Comparison of ENCODE assay signal across 11 mouse cellular contexts in the genomic region with DNA sequence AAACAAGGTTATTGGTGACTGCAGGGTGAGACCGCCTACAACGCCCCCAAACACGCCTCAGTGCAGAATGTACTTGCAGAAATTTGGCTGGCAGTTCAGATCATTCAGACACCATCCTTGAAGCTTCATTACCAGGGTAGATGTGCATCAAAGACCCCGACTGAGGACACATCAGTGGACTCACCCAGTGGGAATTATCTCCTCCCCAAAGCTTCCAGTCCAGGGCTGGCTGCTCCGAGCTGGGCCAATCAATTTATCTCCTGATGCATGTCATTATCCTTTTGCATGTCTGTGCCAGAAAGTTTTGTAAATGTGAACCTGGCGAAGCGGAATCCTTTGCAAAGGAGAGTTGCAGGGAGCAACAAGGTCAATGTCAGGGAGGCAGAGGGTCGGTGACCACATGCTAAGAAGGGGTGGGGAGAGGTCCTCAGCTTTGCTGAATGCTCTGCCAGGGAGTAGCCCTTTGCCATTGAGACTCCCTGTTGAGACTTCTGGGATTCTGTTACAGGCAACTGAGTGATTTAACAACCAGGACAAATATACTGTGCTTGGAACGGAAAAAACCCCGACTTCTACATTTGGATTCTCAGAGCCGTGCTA.
DNase-seq lines count a peak whose midpoint lies in the region; ATAC-seq and TF ChIP-seq lines count a peak whose summit lies in the region.
"Had no signal": no experiment of that assay in that cellular context is flagged by ENCODE, and none has a peak within 500 bp of the region (broad histone marks: within the 10 kb centered on the region; RNA-seq: fewer than 3 reads in every experiment).

No protein-coding gene starts in this region.

- peaks cover 65% of the 10 kb centered on the region for H3K4me1 ChIP-seq in forebrain, embryonic 10.5 days
- H3K4me1 ChIP-seq in forebrain, postnatal 0 days (ENCODE audit: insufficient read depth): peaks cover 26% of the 10 kb centered on the region
- no peaks in the 10 kb centered on the region; the same call in 1 of the 2 replicates for H3K4me1 ChIP-seq in kidney, postnatal 0 days (replicated peaks; ENCODE audit: insufficient read depth, low read length)
- peaks cover 84% of the 10 kb centered on the region for H3K4me1 ChIP-seq in limb, embryonic 13.5 days

- H3K4me3 ChIP-seq in forebrain, embryonic 10.5 days: no peak overlapping the region
- no peak overlapping the region for H3K4me3 ChIP-seq in forebrain, postnatal 0 days (ENCODE audit: low read depth, low read length)
- no peak overlapping the region for H3K4me3 ChIP-seq in kidney, postnatal 0 days (replicated peaks; ENCODE audit: low read depth, low read length)
- H3K4me3 ChIP-seq in limb, embryonic 13.5 days: no peak overlapping the region

- H3K9ac ChIP-seq in forebrain, postnatal 0 days: no peak overlapping the region
- H3K9ac ChIP-seq in kidney, postnatal 0 days (ENCODE audit: low read depth, low read length): no peak overlapping the region
- H3K9ac ChIP-seq in limb, embryonic 13.5 days: no peak overlapping the region

- no peaks in the 10 kb centered on the region for H3K9me3 ChIP-seq in forebrain, embryonic 10.5 days
- no peaks in the 10 kb centered on the region for H3K9me3 ChIP-seq in forebrain, postnatal 0 days (ENCODE audit: low read length)
- no peaks in the 10 kb centered on the region for H3K9me3 ChIP-seq in kidney, postnatal 0 days (replicated peaks; ENCODE audit: low read length)
- H3K9me3 ChIP-seq in limb, embryonic 13.5 days: no peaks in the 10 kb centered on the region

- no peak for DNase-seq in forebrain, embryonic 10.5 days (ENCODE audit: extremely low spot score, low spot score)
- no peak for DNase-seq in forebrain, postnatal 0 days
- DNase-seq in kidney, postnatal 0 days (ENCODE audit: low spot score): peak; percentile 64
- DNase-seq in kidney, adult 18-20 months: no peak
- DNase-seq in ES-CJ7 (ENCODE audit: low read depth, low spot score): peak; percentile 73
- DNase-seq in thymus, adult 18-20 months: no peak
- DNase-seq: cerebellum, adult 18-20 months; heart, adult 11 months; thymus, postnatal 14 days had no signal

- no peak for TF ChIP-seq CTCF in forebrain, postnatal 0 days (IDR thresholded peaks at IDR 0.05; ENCODE audit: low read depth)
- no peak for TF ChIP-seq CTCF in kidney, postnatal 0 days (IDR thresholded peaks at IDR 0.05; ENCODE audit: low read depth)

- peak overlapping the region; percentile 40; the same call in 1 of the 2 replicates for H3K27ac ChIP-seq in forebrain, embryonic 10.5 days
- H3K27ac ChIP-seq in forebrain, postnatal 0 days (ENCODE audit: low read depth, low read length): no peak overlapping the region; the same call in 1 of the 2 replicates
- H3K27ac ChIP-seq in kidney, postnatal 0 days: no peak overlapping the region
- no peak overlapping the region for H3K27ac ChIP-seq in limb, embryonic 13.5 days

- H3K4me2 ChIP-seq in forebrain, postnatal 0 days (ENCODE audit: low read depth): no peak overlapping the region
- no peak overlapping the region for H3K4me2 ChIP-seq in kidney, postnatal 0 days (ENCODE audit: low read length)
- H3K4me2 ChIP-seq in limb, embryonic 13.5 days (replicated peaks): peak overlapping the region; percentile 9; the same call in 1 of the 2 replicates

- 58% methylated on average over 11 of the region's 11 CpGs for WGBS in forebrain, embryonic 10.5 days
- 37% methylated on average over 11 of the region's 11 CpGs for WGBS in forebrain, postnatal 0 days
- WGBS in kidney, postnatal 0 days: 29% methylated on average over 11 of the region's 11 CpGs
- 45% methylated on average over 11 of the region's 11 CpGs for WGBS in limb, embryonic 13.5 days

- no peaks in the 10 kb centered on the region for H3K36me3 ChIP-seq in forebrain, embryonic 10.5 days (replicated peaks)
- H3K36me3 ChIP-seq in forebrain, postnatal 0 days (ENCODE audit: insufficient read depth): no peaks in the 10 kb centered on the region
- H3K36me3 ChIP-seq in kidney, postnatal 0 days (ENCODE audit: insufficient read depth, low read length): no peaks in the 10 kb centered on the region
- H3K36me3 ChIP-seq in limb, embryonic 13.5 days: no peaks in the 10 kb centered on the region

- H3K27me3 ChIP-seq in forebrain, embryonic 10.5 days (ENCODE audit: poor library complexity, severe bottlenecking): no peaks in the 10 kb centered on the region
- H3K27me3 ChIP-seq in forebrain, postnatal 0 days (ENCODE audit: insufficient read depth, low read length): no peaks in the 10 kb centered on the region
- H3K27me3 ChIP-seq in kidney, postnatal 0 days (ENCODE audit: insufficient read depth, low read length): no peaks in the 10 kb centered on the region
- H3K27me3 ChIP-seq in limb, embryonic 13.5 days: no peaks in the 10 kb centered on the region

- ATAC-seq in forebrain, postnatal 0 days: no peak
- ATAC-seq in kidney, postnatal 0 days (replicated peaks; ENCODE audit: low FRiP score, low read depth): no peak
- ATAC-seq in limb, embryonic 13.5 days (ENCODE audit: low FRiP score, low read depth): no peak
- no peak for ATAC-seq in activated CD4-positive, CD25-positive, alpha-beta regulatory T cell, adult 4 months

Comparison
In these comparisons a context has a peak if more than half of its experiments do, and no peak if none do; other contexts are left out.
1. DNase-seq: peak in kidney, postnatal 0 days (single experiment) and ES-CJ7 (single experiment); none in forebrain, embryonic 10.5 days (single experiment), forebrain, postnatal 0 days (single experiment), kidney, adult 18-20 months (single experiment) and thymus, adult 18-20 months (0 of 2).